Mouse (Mus musculus) heart, postnatal 0 days (tissue): ENCODE results near the gene Unkl.

Experiments used
- CTCF ChIP-seq: IDR thresholded peaks from 2 replicates; pipeline ENCODE4 v1.5.1; 2016; ENCODE audit warnings: antibody characterized with exemption, control low read depth, low read depth
- EP300 ChIP-seq: IDR thresholded peaks from 2 replicates; pipeline ENCODE4 v1.6.1; 2016; ENCODE audit warnings: antibody characterized with exemption, low read depth

- TF ChIP-seq CTCF (no peak), EP300 (no peak)
Measured at GRCm38 (mm10) chr17:25270795-25271335, 82.7 kb downstream of the Unkl start.
